Mouse (Mus musculus): ENCODE measurements at regions not wholly inside any gene's neighbourhood (a gene's known extent, or its start where the extent isn't known, plus 50 kb on each side); places are given as distances from the start of the nearest gene placed in this dataset.

- DNase-seq = no peak
Measured at GRCm38 (mm10) chr13:10526470-10527207, 166.0 kb upstream of the Chrm3 start.

DNA sequence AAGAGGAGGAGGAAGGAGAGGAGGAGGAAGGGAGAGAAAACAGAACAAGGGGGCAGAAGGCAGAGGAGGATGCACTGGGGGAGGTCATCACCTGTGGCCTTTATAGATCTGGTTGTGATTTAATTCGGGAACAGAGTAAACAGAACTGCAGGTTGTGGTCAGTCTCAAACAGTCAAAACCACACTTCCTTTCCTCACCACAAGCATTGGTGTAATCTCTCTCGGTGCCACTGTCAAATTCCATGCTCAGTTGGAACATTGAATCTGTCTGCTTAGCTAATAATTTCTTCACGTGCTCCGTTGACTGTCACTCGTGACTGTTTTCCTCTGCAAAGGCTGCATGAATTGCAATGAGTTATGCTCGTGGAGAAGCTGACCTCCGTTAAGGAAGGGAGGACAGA, 143.6 kb upstream of the Chrm3 start:
- DNase-seq = no peak

DNA sequence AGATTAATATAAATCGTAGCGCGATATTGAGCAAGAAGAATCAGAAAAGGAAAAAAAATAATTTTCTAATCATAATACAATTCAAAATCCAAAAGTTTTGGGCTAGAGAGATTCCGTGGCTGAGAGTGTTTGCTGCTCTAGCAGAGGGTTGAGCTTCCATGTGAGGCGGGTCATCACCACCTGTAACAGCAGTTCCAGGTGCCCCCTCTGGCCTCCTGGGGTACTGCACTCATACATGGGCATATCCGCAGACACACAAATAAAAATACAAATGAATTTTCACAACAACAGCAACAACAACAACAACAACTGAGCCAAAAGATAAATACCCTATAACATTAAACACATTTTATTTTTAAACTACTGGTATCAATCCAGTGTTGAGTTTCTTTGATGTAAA, 94.7 kb upstream of the Chrm3 start:
- DNase-seq = peak in 1 of 2 experiments; percentile 18

- DNase-seq = no peak
Measured at GRCm38 (mm10) chr13:10454667-10455066, 94.0 kb upstream of the Chrm3 start.

DNA sequence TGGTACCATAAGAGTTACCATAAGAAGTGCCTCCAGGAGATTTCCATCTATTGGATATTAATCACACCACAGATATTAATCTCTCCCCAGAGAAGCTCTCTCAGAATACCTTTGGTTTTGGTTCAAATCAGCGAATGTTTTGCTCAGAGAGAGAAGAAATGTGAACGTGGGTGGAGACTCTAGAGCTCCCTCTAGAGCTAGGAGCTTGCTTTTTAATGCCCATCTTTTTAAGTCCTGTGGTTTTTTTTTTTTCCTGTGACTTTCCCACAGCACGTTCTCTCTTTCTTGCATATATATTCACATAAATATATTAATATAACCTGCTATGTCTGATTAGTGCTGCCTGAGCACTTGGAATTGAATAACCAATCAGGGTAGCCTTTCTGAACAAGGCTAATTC, 90.4 kb upstream of the Chrm3 start:
- DNase-seq = peak in 1 of 2 experiments; percentile 13

GRCm38 (mm10) chr13:10449502-10449901, 88.9 kb upstream of the Chrm3 start:
- no peak for DNase-seq

- DNase-seq = peak in 1 of 2 experiments; percentile 20
Measured at GRCm38 (mm10) chr13:10447806-10448205, 87.2 kb upstream of the Chrm3 start.

DNA sequence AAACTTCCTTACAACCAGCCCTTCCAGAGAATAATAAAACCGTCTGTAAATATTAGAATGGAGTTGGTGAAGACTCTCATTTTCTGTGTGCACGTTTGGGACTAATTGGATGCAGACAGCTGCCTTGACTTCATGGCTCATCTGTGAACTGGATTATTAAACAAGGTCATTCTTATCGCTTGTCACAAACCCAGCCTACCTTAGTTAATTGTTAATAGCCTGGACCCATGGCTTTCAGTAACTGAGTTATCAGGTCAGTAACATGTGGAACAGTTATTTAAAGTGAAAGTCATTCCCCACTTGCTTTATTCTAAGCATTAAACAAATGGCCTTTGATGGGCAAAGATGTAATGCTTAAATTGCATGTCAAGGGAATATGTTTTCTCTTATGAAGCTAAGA, 85.0 kb upstream of the Chrm3 start:
- DNase-seq = no peak
